Mouse (Mus musculus): Measurements from ENCODE around the gene Scamp1. TPM values are rescaled to one million over a fixed set of nuclear protein-coding genes. Genes with fewer than 3 reads are reported as not detected.

Scamp1 gene
- polyA plus RNA-seq, 1 experiment from 2014 or later = 37.9 TPM

DNA sequence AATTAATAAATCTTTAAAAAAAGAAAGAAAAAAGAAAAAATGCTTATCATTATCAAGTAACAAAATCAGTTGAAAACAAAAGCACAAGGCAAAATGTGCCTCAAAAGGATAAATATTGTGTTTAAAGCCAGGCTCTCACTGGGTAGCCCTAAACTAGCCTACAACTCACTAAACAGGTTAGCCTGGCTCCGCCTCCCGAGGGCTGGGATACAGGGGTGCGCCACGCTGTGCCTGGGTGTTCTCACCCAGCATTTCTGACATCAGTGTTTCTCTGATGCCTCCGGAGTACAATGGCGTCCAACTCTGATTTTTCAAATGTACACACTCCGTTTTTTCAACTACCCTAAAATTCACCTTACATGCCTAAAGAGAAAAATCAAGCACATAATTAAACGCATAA is 24.7 kb downstream of the Scamp1 start:
- H3K27ac ChIP-seq (ENCODE audit: low read length) = no peak overlapping the region
- H3K27me3 ChIP-seq (ENCODE audit: insufficient read depth, low read length) = no peaks in the 10 kb centered on the region
- no peak overlapping the region for H3K4me2 ChIP-seq (replicated peaks; ENCODE audit: low read depth, low read length)
- peaks cover 5% of the 10 kb centered on the region for H3K4me1 ChIP-seq (ENCODE audit: insufficient read depth, low read length)
- no peak overlapping the region for H3K9ac ChIP-seq (replicated peaks; ENCODE audit: low read length)
- H3K9me3 ChIP-seq (ENCODE audit: low read length) = no peaks in the 10 kb centered on the region
- no peak overlapping the region for H3K4me3 ChIP-seq (ENCODE audit: low read length)
- H3K36me3 ChIP-seq (ENCODE audit: insufficient read depth, low read length) = no peaks in the 10 kb centered on the region
- 87% methylated on average over 8 of the region's 8 CpGs for WGBS
- ATAC-seq (ENCODE audit: low FRiP score, low TSS enrichment) = no peak

DNA sequence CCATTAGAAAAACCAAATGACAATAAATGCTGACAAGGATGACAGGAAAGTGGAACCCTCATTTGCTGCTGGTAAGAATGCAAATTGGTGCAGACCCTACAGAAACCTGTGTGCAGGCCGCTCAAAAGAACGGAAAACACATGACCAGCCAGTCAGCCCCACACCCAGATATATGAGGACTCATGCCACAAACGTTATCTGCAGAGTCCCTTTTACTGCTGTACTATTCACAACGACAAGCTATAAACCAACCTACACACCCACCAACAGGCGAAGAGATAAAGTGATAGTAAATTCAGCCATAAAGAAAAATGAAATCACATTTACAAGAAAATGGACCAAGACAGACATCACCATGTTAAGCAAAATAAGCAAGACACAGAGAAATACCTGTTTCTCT is 26.4 kb downstream of the Scamp1 start:
- ATAC-seq (ENCODE audit: low FRiP score, low TSS enrichment) = no peak
- no peak overlapping the region for H3K4me2 ChIP-seq (replicated peaks; ENCODE audit: low read depth, low read length)
- peaks cover 5% of the 10 kb centered on the region for H3K4me1 ChIP-seq (ENCODE audit: insufficient read depth, low read length)
- no peak overlapping the region for H3K9ac ChIP-seq (replicated peaks; ENCODE audit: low read length)
- no peaks in the 10 kb centered on the region for H3K27me3 ChIP-seq (ENCODE audit: insufficient read depth, low read length)
- H3K36me3 ChIP-seq (ENCODE audit: insufficient read depth, low read length) = no peaks in the 10 kb centered on the region
- H3K9me3 ChIP-seq (ENCODE audit: low read length) = peaks cover 2% of the 10 kb centered on the region; the same call in 1 of the 2 replicates
- WGBS = 73% methylated on average over 5 of the region's 5 CpGs
- no peak overlapping the region for H3K4me3 ChIP-seq (ENCODE audit: low read length)
- H3K27ac ChIP-seq (ENCODE audit: low read length) = no peak overlapping the region

DNA sequence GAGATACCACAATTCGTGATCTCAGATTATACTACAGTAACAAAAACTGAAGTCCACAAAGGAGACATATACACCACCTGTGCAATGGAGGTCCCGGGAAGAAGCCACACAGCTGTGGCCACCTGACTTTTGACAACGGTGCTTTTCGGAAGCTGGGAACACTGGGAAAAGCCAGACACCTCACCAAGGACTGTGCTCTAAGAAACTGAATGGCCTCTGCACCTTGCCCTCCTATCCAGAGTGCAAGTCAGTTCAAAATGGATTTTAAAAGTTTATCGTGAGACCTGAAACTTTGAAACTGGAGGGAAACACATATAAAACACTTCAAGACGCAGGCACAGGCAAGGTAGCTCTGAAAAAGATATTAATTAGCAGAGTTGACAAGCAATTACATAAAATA is 27.1 kb downstream of the Scamp1 start:
- Histone ChIP-seq H3K4me2 (replicated peaks; ENCODE audit: low read depth, low read length) (no peak overlapping the region), H3K4me1 (ENCODE audit: insufficient read depth, low read length) (peaks cover 5% of the 10 kb centered on the region; the same call in 1 of the 2 replicates), H3K27me3 (ENCODE audit: insufficient read depth, low read length) (no peaks in the 10 kb centered on the region), H3K36me3 (ENCODE audit: insufficient read depth, low read length) (no peaks in the 10 kb centered on the region), H3K9me3 (ENCODE audit: low read length) (peaks cover 2% of the 10 kb centered on the region; the same call in 1 of the 2 replicates), H3K9ac (replicated peaks; ENCODE audit: low read length) (no peak overlapping the region), H3K27ac (ENCODE audit: low read length) (no peak overlapping the region), H3K4me3 (ENCODE audit: low read length) (no peak overlapping the region)
- no peak for ATAC-seq (ENCODE audit: low FRiP score, low TSS enrichment)
- WGBS = 81% methylated on average over 6 of the region's 6 CpGs

DNA sequence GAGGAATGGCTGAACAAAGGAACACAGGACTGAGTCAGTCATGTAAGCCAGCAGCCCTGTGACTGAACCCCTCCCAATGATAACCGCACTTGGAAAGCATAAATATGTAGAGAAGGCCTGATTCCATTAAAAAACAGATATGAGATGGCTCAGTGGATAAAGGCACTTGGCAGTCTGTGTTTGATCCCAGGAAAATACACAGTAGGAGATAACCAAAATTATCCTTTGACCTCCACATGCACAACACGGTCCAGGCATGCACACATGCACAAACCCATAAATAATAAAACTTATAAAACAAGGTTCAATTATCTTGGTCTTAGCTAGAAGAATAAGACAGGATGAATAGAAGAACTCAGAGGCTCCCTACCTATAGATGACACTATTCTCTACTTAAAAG is 27.9 kb downstream of the Scamp1 start:
- Histone ChIP-seq H3K4me1 (ENCODE audit: insufficient read depth, low read length) (peaks cover 8% of the 10 kb centered on the region; the same call in 1 of the 2 replicates), H3K36me3 (ENCODE audit: insufficient read depth, low read length) (no peaks in the 10 kb centered on the region), H3K9me3 (ENCODE audit: low read length) (peaks cover 2% of the 10 kb centered on the region; the same call in 1 of the 2 replicates), H3K27me3 (ENCODE audit: insufficient read depth, low read length) (no peaks in the 10 kb centered on the region), H3K4me3 (ENCODE audit: low read length) (no peak overlapping the region), H3K9ac (replicated peaks; ENCODE audit: low read length) (no peak overlapping the region), H3K27ac (ENCODE audit: low read length) (no peak overlapping the region), H3K4me2 (replicated peaks; ENCODE audit: low read depth, low read length) (no peak overlapping the region)
- 60% methylated on average over 2 of the region's 2 CpGs for WGBS
- ATAC-seq (ENCODE audit: low FRiP score, low TSS enrichment) = no peak

DNA sequence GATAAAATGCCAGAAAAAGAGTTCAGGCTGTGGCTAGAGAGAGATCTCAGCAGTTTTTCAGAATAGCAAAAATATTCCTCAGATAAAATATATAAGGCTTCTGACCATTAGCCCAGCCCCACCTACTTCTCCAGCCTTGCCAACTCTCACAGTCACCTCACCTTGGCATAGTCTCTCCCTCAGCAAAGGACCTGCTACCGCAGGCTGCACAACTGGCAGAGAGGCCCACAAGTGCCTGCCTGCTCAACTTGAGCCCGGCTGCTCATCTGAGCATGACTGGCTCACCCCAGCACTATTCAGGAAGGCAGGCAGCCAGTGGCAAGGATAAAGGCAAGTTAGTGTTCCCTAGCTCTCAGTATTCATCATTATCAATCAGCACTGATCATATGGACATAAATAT is 30.5 kb downstream of the Scamp1 start:
- no peak overlapping the region for H3K4me3 ChIP-seq (ENCODE audit: low read length)
- no peaks in the 10 kb centered on the region for H3K27me3 ChIP-seq (ENCODE audit: insufficient read depth, low read length)
- ATAC-seq (ENCODE audit: low FRiP score, low TSS enrichment) = no peak
- peaks cover 8% of the 10 kb centered on the region; the same call in 1 of the 2 replicates for H3K4me1 ChIP-seq (ENCODE audit: insufficient read depth, low read length)
- no peaks in the 10 kb centered on the region for H3K36me3 ChIP-seq (ENCODE audit: insufficient read depth, low read length)
- 73% methylated on average over 2 of the region's 2 CpGs for WGBS
- H3K27ac ChIP-seq (ENCODE audit: low read length) = no peak overlapping the region
- no peak overlapping the region for H3K9ac ChIP-seq (replicated peaks; ENCODE audit: low read length)
- peaks cover 2% of the 10 kb centered on the region; the same call in 1 of the 2 replicates for H3K9me3 ChIP-seq (ENCODE audit: low read length)
- H3K4me2 ChIP-seq (replicated peaks; ENCODE audit: low read depth, low read length) = no peak overlapping the region

DNA sequence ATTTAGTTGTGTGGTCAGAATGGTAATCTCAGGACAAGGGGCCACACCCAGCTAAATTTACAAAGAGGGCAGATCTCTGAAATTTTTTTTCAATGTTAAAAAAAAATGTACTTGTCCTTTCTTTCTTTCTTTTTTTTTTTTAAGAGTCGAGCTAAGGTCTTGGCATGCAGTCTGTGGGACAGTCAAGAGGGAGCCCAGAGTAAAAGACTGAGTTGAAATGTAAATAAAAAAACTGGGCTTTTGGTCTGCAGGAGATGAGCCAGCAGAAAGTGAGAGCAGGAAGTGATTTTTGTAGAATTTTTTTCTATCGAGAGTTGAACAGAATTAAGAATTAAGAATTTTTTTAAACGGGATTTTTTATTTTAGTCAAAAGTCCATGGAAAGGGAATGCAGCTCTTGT is 31.4 kb downstream of the Scamp1 start:
- no peaks in the 10 kb centered on the region for H3K27me3 ChIP-seq (ENCODE audit: insufficient read depth, low read length)
- H3K4me3 ChIP-seq (ENCODE audit: low read length) = no peak overlapping the region
- peaks cover 2% of the 10 kb centered on the region; the same call in 1 of the 2 replicates for H3K9me3 ChIP-seq (ENCODE audit: low read length)
- 79% methylated on average over 3 of the region's 3 CpGs for WGBS
- H3K4me2 ChIP-seq (replicated peaks; ENCODE audit: low read depth, low read length) = no peak overlapping the region
- peaks cover 8% of the 10 kb centered on the region; the same call in 1 of the 2 replicates for H3K4me1 ChIP-seq (ENCODE audit: insufficient read depth, low read length)
- ATAC-seq (ENCODE audit: low FRiP score, low TSS enrichment) = no peak
- no peak overlapping the region for H3K27ac ChIP-seq (ENCODE audit: low read length)
- H3K36me3 ChIP-seq (ENCODE audit: insufficient read depth, low read length) = no peaks in the 10 kb centered on the region
- no peak overlapping the region for H3K9ac ChIP-seq (replicated peaks; ENCODE audit: low read length)

DNA sequence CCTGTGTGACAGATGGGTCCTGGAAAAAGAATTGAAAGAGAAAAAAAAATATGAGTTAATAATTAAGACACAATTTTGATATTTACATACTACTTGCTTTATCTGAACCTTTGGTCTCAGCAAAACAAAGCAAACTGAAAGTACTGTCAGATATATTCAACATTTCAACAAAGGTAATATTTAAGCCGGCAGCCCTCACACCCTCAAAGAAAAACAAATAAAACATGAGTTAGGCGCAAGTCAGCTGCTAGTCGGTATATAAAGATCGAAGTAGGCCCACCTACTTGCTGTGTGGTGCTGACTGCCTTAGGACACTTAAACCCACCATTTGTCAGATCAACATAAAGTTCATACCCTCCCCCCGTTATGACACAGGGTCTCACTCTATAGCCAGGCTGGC is 32.6 kb downstream of the Scamp1 start:
- no peak for ATAC-seq (ENCODE audit: low FRiP score, low TSS enrichment)

DNA sequence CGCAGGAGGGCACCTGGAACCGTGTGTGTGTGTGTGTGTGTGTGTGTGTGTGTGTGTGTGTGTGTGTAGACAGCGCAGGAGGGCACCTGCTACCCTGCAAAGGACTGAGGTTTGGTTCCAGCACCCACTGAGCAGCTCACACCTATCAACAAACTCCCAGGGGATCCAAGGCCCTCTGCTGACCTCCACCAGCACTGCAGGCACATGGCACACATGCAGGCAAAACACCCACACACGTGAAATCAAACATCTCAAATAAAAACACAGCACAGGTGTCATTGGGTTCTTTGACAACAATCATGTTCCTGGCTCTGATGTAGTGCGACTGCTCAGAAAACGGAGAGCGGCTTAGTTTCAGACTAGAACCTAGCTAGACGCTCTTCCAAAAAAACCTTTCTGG is 34.9 kb downstream of the Scamp1 start:
- no peak overlapping the region for H3K9ac ChIP-seq (replicated peaks; ENCODE audit: low read length)
- no peak overlapping the region for H3K4me3 ChIP-seq (ENCODE audit: low read length)
- no peaks in the 10 kb centered on the region for H3K36me3 ChIP-seq (ENCODE audit: insufficient read depth, low read length)
- H3K4me1 ChIP-seq (ENCODE audit: insufficient read depth, low read length) = 0 out of 2 replicates have a peak, but pooled peaks cover 4% of the 10 kb centered on the region
- peaks cover 2% of the 10 kb centered on the region; the same call in 1 of the 2 replicates for H3K9me3 ChIP-seq (ENCODE audit: low read length)
- WGBS = 90% methylated on average over 6 of the region's 8 CpGs
- H3K27ac ChIP-seq (ENCODE audit: low read length) = no peak overlapping the region
- no peak for ATAC-seq (ENCODE audit: low FRiP score, low TSS enrichment)
- no peak overlapping the region for H3K4me2 ChIP-seq (replicated peaks; ENCODE audit: low read depth, low read length)
- H3K27me3 ChIP-seq (ENCODE audit: insufficient read depth, low read length) = no peaks in the 10 kb centered on the region

More for the DNA sequence above, 32.6 kb downstream of the Scamp1 start:
- Histone ChIP-seq H3K36me3 (ENCODE audit: insufficient read depth, low read length) (no peaks in the 10 kb centered on the region), H3K4me1 (ENCODE audit: insufficient read depth, low read length) (peaks cover 8% of the 10 kb centered on the region; the same call in 1 of the 2 replicates), H3K4me3 (ENCODE audit: low read length) (no peak overlapping the region), H3K9me3 (ENCODE audit: low read length) (peaks cover 2% of the 10 kb centered on the region; the same call in 1 of the 2 replicates), H3K27me3 (ENCODE audit: insufficient read depth, low read length) (no peaks in the 10 kb centered on the region), H3K27ac (ENCODE audit: low read length) (no peak overlapping the region), H3K9ac (replicated peaks; ENCODE audit: low read length) (no peak overlapping the region), H3K4me2 (replicated peaks; ENCODE audit: low read depth, low read length) (no peak overlapping the region)
- WGBS = 55% methylated on average over 5 of the region's 5 CpGs

DNA sequence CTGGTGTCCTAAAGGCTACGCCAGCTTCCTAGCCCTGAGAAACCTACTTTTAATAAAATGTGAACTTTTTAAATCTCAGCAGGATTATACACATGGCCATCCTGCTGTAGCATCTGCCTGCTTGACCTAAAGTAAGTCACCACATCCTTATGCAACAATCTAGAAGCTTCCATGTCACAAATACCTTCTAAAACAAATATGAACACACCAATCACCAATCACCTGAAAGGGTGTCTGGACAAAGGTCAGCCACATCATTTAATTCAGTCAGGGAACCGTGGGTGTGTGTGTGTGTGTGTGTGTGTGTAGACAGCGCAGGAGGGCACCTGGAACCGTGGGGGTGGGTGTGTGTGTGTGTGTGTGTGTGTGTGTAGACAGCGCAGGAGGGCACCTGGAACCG is 35.5 kb downstream of the Scamp1 start:
- H3K4me3 ChIP-seq (ENCODE audit: low read length) = no peak overlapping the region
- H3K4me2 ChIP-seq (replicated peaks; ENCODE audit: low read depth, low read length) = no peak overlapping the region
- H3K9me3 ChIP-seq (ENCODE audit: low read length) = peaks cover 2% of the 10 kb centered on the region; the same call in 1 of the 2 replicates
- 0 out of 2 replicates have a peak, but pooled peaks cover 4% of the 10 kb centered on the region for H3K4me1 ChIP-seq (ENCODE audit: insufficient read depth, low read length)
- no peaks in the 10 kb centered on the region for H3K27me3 ChIP-seq (ENCODE audit: insufficient read depth, low read length)
- ATAC-seq (ENCODE audit: low FRiP score, low TSS enrichment) = no peak
- 87% methylated on average over 5 of the region's 6 CpGs for WGBS
- H3K27ac ChIP-seq (ENCODE audit: low read length) = no peak overlapping the region
- H3K36me3 ChIP-seq (ENCODE audit: insufficient read depth, low read length) = no peaks in the 10 kb centered on the region
- H3K9ac ChIP-seq (replicated peaks; ENCODE audit: low read length) = no peak overlapping the region

DNA sequence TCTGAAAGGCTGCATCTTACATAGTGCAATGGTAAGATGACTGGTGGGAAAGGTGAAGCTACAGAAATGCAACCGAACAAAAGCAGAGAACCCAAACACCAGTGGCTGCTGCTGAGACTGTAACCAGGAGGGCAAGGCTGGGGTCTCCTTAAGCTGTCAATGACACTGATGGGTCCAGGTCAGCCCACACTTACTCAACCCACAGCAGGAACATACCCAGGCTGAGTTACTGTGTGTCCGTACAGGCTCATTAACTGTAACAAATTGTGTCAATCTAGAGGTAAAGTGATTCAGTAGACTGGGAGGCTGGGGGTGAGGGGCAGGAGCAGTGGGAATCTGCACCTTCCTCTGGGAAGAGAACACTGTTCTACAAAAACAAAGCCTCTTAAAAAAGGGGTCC is 42.8 kb downstream of the Scamp1 start:
- no peaks in the 10 kb centered on the region for H3K27me3 ChIP-seq (ENCODE audit: insufficient read depth, low read length)
- WGBS = 33% methylated on average over 2 of the region's 2 CpGs
- peaks cover 24% of the 10 kb centered on the region for H3K4me1 ChIP-seq (ENCODE audit: insufficient read depth, low read length)
- H3K9me3 ChIP-seq (ENCODE audit: low read length) = no peaks in the 10 kb centered on the region
- peak; percentile 79 for ATAC-seq (ENCODE audit: low FRiP score, low TSS enrichment)
- H3K36me3 ChIP-seq (ENCODE audit: insufficient read depth, low read length) = no peaks in the 10 kb centered on the region
- no peak overlapping the region for H3K4me2 ChIP-seq (replicated peaks; ENCODE audit: low read depth, low read length)
- H3K4me3 ChIP-seq (ENCODE audit: low read length) = no peak overlapping the region
- no peak overlapping the region for H3K9ac ChIP-seq (replicated peaks; ENCODE audit: low read length)
- no peak overlapping the region for H3K27ac ChIP-seq (ENCODE audit: low read length)
